In genomic region chr9:61899804-61900203, GRCm38 (mm10) we compare ENCODE assay signal across 8 mouse cellular contexts. TPM values are rescaled to one million over a fixed set of nuclear protein-coding genes. Genes with fewer than 3 reads are reported as not detected.
DNase-seq lines count a peak whose midpoint lies in the region; ATAC-seq and TF ChIP-seq lines count a peak whose summit lies in the region.

No protein-coding gene starts in this region.

- peak; percentile 95 for TF ChIP-seq CTCF in Patski (IDR thresholded peaks at IDR 0.05)

- H3K9ac ChIP-seq in hindbrain, embryonic 15.5 days = no peak overlapping the region

- no peak for DNase-seq in Patski (ENCODE audit: low read depth, low spot score)
- peak; percentile 92 to 95 for DNase-seq in cerebellum, postnatal 25 days
- DNase-seq in frontal cortex, postnatal 25 days (ENCODE audit: low spot score in 2 of 2) = peak; percentile 87
- peak; percentile 58 for DNase-seq in left cerebral cortex, adult 11 months (ENCODE audit: low spot score)
- peak; percentile 75 to 77 for DNase-seq in right cerebral cortex, postnatal 36 days (ENCODE audit: low spot score in 2 of 2)
- peak; percentile 81 for DNase-seq in urinary bladder, postnatal 25 days (ENCODE audit: low spot score)

- no peaks in the 10 kb centered on the region for H3K36me3 ChIP-seq in hindbrain, embryonic 15.5 days

- ATAC-seq in Patski = no peak
- peak; percentile 31; the same call in 1 of the 2 replicates for ATAC-seq in hindbrain, embryonic 15.5 days (ENCODE audit: low FRiP score, low read depth)
- peak; percentile 64 for ATAC-seq in megakaryocyte progenitor cell, adult 5-6 weeks (replicated peaks; ENCODE audit: poor library complexity)

- WGBS in hindbrain, embryonic 15.5 days = 8% methylated on average over 16 of the region's 16 CpGs

- H3K4me3 ChIP-seq in hindbrain, embryonic 15.5 days = no peak overlapping the region

- H3K4me2 ChIP-seq in hindbrain, embryonic 15.5 days = peak overlapping the region; percentile 32

- H3K27ac ChIP-seq in hindbrain, embryonic 15.5 days (replicated peaks) = no peak overlapping the region

- H3K27me3 ChIP-seq in Patski = peaks cover 4% of the 10 kb centered on the region
- H3K27me3 ChIP-seq in hindbrain, embryonic 15.5 days = peaks cover 21% of the 10 kb centered on the region

- CTCF ChIA-PET in Patski (lab: Charles Lee) = no interaction called here

- peaks cover 18% of the 10 kb centered on the region for H3K4me1 ChIP-seq in hindbrain, embryonic 15.5 days (replicated peaks)

- H3K9me3 ChIP-seq in hindbrain, embryonic 15.5 days = no peaks in the 10 kb centered on the region

- in situ Hi-C loops in Patski (cut with MboI; ENCODE audit: low pct_unique_long_range_greater_than_20kb) = loop anchor here (5.0 to 10.0 kb wide), 2 partner anchors 865 to 1003 kb away; no protein-coding TSS in a partner anchor

- POLR2A ChIA-PET in Patski (lab: Charles Lee) = no interaction called here

RNA-seq across cellular contexts. Expression of gene Rplp1, which starts 14.5 kb away (rescaled TPM):
- polyA plus RNA-seq in Patski (2021) = 3,038 TPM
- 942 and 984 TPM in 2 replicates for polyA plus RNA-seq in hindbrain, embryonic 15.5 days (2015; fragmentation: Nextera tagmentation; extraction: Ambion mirVana)
- 3,301 and 3,503 TPM in 2 replicates for total RNA-seq in megakaryocyte progenitor cell, adult 5-6 weeks (2015)
- 5,104 and 5,789 TPM in 2 replicates for total RNA-seq in megakaryocyte progenitor cell, adult 5-6 weeks (2017)

RNA-seq across cellular contexts. Expression of gene Kif23, which starts 46.8 kb away (rescaled TPM):
- 76.6 TPM for polyA plus RNA-seq in Patski (2021)
- 20.4 and 21.6 TPM in 2 replicates for polyA plus RNA-seq in hindbrain, embryonic 15.5 days (2015; fragmentation: Nextera tagmentation; extraction: Ambion mirVana)
- 106 and 127 TPM in 2 replicates for total RNA-seq in megakaryocyte progenitor cell, adult 5-6 weeks (2015)
- total RNA-seq in megakaryocyte progenitor cell, adult 5-6 weeks (2017) = 170 and 190 TPM in 2 replicates
